Mouse (Mus musculus) gastrocnemius, adult 8-10 months (tissue): Measurements from ENCODE around the gene Dap3. TPM values are rescaled to one million over a fixed set of nuclear protein-coding genes. Genes with fewer than 3 reads are reported as not detected.
"Not testable (repeated sequence)": the region's sequence is repeated elsewhere in the genome, so short reads cannot be mapped to it uniquely, and the experiment has no call there.

Source experiments
- DNase-seq, 2 experiments: peaks; one replicate each; pipeline ENCODE4 v3.0.0; 2022; ENCODE audit warnings: low spot score in 2 of 2
- total RNA-seq, 4 experiments: library from RNA; stranded (reverse); gene quantifications; 2 replicates each; pipeline ENCODE4 v1.2.4; 2022

Gene Dap3
- 10 to 100 TPM; 56.7 to 77.4 (median 71.4) TPM for total RNA-seq

DNA sequence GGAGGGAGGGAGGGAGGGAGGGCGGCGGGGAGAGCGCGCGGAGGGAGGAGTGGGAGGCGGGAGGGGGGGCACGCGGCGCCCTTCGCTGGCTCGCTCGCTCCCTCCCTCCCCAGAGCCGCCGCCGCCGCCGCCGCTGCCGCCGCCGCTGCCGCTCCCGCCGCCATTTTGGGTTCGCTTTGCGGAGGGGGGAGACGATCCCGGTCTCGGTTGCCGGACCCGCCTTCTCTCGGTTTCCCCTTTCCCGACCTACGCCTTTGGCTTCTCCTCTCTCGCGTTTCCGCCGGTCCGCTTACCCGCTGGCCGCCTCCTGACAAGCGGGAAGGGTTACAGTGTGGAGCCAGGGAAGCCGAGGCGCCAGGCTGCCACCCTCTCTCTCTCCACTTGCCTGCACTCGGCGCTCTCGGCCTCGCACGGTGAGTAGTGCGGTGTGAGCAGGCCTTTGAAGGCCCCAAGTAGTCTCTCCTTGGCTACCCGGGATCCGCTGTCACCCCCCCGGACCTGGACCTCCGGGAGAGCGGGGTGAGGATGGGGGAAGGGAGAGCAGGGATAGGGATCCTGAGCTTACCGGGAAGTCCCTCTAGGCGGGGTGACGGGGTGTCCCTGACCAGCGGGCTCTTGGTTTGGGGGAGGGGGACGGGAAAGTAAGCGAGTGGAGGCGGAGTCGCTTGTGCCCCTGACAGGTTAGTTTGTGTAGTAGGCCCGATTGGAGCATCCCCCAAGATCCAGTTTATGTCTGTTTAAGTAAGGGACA lies at the start of gene Dap3, which contains the start of gene Ash1l:
Gene Dap3, minus strand, starts transcription at position 606 of the 751 bp plus-strand sequence.
Gene Ash1l, plus strand, starts transcription at position 47 of the 751 bp plus-strand sequence.
- DNase-seq = peak; percentile 61 to 68

DNA sequence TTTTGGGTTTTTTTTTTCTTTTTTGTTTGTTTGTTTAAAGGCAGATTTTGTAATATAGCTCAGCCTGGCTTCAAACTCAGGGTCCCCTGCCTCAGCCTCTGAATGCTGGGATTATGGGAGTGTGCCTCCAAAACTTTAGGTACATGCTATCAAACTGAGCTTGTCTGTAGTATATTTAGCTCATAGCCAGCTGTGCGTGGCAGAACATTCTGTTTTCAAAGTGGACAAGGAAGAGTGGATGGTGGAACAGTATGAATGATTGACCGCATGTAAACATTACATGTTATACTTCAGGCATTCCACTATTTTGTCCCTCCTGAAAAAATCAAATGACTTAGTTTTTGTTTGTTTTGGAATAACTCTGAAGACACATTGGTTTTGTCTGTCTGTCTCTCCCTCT lies 41.8 kb upstream of the Dap3 start:
- DNase-seq = no peak

DNA sequence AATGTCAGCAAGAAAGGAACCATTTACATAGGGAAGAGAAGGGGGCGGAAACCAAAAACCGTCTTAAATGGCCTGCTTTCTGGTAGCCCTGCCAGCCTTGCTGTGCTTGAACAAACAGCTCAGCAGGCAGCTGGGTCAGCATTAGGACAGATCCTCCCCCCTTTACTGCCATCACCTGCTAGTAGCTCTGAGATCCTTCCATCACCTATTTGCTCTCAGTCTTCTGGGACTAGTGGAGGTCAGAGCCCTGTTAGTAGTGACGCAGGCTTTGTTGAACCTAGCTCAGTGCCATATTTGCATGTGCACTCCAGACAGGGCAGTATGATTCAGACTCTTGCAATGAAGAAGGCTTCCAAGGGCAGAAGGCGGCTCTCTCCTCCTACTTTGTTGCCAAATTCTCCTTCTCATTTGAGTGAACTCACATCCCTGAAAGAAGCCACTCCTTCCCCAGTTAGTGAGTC lies 33.0 kb upstream of the Dap3 start:
- no peak for DNase-seq

DNA sequence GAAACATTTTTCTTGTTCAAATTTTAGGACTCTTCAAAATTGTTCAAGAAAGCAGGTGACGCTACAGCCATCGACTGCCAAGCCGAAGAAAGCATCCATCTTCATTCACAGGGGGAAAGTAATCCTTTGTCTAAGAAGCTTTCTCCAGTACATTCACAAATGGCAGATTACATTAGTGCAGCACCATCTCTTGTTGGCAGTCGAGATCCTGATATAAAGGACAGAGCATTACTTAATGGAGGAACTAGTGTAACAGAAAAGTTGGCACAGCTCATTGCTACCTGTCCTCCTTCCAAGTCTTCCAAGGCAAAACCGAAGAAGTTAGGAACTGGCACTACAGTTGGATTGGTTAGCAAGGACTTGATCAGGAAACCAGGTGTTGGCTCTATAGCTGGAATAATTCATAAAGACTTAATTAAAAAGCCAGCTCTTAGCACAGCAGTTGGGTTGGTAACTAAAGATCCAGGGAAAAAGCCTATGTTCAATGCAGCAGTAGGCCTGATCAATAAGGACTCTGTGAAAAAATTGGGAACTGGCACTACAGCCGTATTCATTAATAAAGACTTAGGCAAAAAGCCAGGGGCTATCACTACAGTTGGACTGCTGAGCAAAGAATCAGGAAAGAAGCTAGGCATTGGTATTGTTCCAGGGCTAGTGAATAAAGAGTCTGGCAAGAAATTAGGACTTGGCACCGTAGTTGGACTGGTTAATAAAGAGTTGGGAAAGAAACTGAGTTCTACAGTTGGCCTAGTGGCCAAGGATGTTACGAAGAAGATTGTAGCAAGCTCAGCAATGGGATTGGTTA lies 30.4 kb upstream of the Dap3 start:
- no peak for DNase-seq

DNA sequence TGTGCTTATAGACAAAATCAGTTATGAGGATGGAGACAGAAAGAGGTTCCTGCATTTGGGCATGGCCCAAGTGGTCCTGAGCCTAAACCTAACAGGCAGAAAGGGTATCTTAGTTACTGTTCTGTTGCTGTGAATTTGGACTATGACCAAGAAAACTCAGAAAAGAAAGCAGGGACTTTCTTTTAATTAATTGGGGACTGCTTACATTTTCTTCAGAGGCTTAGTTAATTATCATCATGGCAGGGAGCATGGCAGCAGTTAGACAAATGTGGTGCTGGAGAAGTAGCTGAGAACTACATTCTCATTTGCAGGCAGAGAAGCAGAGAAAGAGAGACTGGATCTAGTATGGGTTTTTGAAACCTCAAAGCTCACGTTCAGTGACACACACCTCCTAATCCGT lies 24.0 kb upstream of the Dap3 start:
- no peak for DNase-seq

DNA sequence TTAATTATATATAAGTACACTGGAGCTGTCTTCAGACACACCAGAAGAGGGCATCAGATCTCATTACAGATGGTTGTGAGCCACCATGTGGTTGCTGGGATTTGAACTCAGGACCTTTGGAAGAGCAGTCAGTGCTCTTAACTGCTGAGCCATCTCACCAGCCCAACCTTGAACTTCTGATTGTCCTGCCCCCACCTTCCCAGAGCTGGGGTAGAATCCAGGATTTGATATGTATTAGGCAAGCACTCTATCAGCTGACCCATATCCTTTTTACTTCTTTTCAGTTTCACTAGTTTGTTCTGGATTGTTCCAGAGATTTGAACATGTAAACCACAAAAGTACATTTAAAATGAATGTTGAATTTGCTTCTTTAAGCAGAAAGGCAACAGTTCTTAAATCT lies 12.2 kb upstream of the Dap3 start:
- DNase-seq = not testable (repeated sequence)

DNA sequence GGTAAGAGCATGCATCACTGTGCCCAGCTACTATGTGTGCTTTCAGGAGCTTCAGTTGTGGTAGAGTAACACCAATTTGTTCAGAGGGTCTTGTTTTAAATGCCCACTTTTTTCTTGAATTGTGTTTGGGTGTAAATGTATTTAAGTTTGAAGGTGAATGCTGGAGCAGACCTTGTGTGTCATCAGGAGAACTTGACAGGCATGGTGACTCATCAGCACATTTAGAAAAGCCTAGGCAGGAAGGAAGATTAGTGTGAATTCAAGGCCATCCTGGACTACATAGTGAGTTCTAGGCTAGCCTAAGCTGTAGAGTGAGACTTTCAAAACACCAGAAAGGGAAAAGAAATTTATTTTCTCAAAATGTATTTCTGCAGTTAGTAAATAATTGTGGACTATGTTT lies 2.8 kb upstream of the Dap3 start:
- no peak for DNase-seq

DNA sequence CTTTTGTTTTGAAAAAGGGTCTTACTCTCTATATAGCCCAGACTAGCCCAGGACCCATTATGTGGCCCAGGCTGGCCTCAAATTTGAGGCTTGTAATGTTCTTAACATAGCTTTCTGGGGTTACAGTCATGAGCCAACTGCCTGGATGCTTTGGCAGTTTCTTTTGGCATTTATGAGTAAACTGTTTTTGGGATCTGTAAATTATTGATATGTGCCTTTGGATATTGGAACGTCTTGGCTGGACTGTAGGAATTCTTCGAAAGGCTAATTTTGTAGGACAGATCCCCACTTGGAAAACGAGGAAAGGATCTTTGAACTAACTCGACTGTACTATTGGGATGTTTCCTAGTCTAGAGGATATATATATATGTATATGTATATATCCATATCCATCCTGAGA lies 2.3 kb upstream of the Dap3 start:
- DNase-seq = no peak

DNA sequence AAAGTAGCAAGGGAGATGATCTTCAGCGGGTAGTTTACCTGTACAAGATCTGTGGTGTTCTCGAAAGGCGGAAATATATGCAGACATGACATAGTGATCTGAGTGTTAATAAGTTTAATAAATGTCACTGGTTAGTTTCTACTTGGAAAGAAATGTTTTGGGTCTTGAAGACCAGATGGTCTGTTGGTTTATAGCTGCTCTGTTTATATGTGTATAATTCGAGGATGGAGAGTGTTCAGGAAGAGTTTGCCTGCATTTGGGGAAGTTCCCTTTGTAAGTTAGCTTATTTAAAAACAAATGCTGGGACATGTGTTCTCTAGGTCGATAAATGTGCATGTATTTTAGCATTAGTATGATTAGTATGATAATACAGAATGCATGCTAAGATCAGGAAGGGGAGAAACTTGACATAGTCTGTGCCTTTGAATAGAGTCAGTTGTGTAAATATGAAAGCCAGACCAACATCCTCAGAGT lies 383 bp upstream of the Dap3 start:
- DNase-seq = no peak

DNA sequence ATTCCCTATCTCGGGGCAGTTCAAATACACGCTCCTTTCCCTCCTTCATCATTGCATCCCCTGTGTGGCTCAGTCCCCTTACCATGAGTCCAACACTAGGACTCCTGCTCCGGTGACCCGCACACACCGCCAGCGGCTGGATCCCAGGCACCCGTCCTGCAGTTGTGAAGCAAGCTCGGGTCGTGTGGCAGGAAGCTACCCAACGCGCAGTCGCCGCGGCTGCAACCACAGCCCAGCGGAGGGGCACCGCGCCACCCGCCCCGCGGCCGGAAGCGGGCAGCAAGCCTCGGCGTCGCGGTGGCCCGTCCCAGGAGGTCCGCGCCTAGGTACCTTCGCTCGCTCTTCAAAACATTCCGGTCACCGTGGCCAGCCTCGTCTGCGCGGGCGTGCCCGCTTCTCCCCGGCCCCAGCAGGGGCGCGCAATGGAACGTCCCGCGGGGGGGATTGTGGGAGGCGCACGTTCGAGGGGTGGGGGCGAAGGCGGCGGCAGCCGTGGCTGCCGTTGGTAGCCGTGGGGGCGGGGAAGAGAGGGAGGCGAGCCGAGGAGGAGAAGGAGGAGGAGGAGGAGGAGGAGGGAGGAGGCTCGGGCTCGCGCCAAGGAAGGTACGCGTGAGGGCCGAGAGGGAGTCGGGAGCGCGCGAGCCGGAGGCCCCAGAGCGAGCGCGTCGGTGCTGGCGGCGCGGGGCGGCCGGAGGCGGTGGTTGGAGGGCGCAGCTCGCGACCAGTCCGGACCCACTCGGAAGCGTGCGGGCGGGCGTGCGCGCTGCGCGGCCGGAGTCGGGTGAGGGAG lies 1.0 kb downstream of the Dap3 start:
- peak; percentile 83 to 88 for DNase-seq

DNA sequence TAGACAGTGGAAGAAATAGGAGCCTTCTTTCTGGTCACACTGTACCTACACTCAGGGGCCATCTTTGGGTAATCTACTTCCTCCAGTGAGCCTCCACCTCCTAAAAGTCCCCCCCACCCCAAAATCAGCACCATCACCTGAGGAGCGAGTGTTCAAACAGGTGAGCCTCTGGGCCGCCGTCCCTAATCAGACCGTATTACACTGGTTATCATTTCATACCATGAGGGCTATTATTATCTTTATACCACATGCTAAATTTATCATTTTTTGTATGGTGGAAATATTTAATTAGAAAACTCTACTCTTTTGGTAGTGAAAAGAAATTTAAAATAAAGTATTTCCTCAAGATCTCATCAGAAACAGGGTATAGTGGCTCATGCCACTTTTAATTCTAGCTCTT lies 6.9 kb downstream of the Dap3 start:
- DNase-seq = no peak

DNA sequence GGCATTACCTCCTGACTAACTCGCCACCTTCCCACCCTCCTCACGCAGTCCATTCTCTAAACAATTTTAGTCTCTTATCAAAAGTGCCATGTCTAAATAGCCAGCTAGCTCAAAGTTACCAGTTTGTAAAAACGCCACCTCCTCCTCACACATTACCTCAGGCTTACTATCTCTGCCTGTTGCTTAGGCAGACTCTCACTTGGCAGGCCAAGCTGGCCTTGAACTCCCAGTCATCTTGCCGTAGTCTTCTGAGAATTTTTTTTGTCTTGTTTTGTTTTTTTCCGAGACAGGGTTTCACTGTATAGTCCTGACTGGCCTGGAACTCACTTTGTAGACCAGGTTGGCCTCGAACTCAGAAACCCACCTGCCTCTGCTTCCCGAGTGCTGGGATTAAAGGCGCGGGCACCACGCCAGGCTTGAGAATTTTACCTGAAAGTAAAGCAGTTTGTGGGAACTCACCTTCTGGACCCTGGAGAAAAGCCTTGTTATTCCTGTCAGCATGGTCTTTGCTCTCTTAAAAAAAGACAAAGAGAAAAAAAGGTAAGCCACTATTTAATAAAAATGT lies 8.6 kb downstream of the Dap3 start:
- no peak for DNase-seq

DNA sequence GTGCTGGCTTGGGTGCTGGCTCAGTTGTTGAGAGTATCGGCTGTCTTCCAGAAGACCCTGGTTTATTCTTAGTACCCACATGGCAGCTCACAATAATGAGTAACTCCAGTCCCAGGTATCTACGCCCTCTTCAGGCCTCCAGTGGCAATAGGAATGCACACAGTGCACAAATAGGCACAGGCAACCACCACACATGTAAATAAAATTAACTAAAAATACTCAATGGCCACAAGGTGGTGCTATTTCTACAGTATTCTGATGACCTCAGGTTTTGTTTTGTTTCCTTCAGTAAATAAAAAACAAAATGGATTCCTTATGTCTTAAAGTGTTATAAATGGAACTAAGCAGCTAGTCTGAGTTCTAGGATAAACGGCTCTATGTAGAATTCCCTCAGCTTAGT lies 11.2 kb downstream of the Dap3 start:
- DNase-seq = no peak

DNA sequence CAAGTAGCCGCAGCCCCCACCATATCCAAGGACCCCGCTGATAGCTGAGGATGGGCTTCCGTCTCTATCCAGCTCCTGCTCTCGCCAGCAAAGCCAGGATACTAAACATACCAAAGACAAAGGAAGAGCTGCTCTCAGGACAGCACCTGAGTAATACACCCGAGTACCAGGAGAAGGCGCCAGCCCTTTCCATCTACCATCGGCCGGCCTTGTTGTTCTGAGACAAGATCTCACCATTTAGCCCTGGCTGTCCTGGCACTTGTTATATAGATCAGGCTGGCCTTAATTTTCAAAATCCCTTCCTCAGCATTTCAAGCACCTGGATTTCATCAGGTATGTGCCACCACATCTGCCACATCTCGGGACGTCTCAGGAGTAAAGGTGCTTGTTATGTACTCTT lies 11.9 kb downstream of the Dap3 start:
- DNase-seq = no peak

DNA sequence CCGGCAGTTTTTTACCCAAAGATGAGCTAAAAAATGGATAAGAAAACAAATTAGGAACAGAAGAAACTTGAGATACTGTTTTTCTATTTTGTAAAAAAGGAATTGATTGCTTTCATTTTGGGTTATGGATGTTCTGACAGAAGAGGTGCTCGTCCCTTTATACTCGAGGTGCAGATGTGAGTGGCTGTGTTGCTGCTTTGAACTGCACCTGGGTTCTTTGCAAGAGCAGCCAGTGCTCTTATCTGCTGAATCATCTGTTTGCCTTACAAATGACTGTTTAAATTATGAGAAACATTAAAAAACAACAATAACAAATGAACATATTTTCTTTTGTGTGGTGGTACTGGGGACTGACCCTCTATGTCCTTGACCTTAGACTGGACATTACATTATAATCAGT lies 21.5 kb downstream of the Dap3 start:
- no peak for DNase-seq

DNA sequence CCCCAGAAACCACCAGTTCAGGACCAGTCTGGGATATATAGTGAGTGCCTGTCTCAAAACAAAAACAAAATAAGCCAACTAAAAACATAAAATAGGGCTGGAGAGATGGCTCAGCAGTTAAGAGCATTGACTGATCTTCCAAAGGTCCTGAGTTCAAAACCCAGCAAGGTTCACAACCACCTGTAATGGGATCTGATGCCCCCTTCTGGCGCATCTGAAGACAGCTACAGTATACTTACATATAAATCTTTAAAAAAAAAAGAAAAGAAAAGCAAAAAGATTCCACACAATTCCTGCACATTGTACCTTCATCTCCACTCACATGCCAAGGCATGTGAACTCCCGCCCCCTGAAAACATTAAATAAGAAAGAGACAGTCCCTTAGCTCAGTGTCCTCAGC lies 25.3 kb downstream of the Dap3 start:
- DNase-seq = no peak

DNA sequence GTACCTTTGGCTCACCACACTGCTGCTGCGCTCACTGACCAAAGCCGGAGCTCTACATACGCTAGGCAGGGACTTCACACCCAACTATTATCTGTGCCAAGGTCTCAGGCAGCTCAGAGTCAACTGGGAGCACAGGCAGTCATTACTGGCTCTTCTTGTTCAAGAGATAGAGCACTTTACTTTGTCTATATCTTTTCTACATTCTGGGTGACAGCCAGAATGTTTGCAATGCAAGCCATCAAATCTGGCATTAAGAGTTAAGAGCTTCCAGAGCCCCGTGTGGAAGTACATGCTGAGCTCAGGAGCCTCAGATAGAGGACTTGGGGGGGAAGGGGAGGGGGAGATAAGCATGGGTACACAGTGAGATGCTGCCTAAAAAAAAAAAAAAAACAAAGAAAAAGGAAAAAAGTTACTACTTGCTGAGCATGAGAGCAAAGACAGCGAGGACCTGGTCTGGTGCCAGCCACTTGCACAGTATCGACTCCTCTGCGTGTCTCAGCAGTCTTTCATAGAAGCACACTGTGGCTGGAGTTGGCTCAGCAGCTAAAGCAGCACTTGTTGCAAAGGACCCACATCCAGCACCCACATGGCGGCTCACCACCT lies 26.9 kb downstream of the Dap3 start:
- no peak for DNase-seq

DNA sequence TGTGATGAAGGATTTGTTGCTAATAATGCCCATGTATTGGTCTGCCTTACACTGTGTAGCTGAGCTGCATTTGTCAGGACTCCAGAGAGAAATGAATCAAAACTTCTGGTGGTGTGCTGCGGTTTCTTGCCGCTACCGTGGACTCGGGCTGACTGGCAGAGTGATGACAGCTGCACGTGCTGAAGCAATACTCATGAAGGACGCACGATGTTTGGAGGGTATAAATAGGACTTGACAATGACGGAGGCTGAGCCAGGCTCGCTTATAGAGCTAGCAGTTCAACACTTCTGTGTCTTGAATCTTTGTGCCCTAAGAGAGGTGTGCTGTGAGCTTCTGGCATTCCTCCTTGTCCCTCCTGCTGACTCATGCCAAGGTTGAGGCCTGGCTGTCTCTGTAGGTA lies 29.6 kb downstream of the Dap3 start:
- no peak for DNase-seq

DNA sequence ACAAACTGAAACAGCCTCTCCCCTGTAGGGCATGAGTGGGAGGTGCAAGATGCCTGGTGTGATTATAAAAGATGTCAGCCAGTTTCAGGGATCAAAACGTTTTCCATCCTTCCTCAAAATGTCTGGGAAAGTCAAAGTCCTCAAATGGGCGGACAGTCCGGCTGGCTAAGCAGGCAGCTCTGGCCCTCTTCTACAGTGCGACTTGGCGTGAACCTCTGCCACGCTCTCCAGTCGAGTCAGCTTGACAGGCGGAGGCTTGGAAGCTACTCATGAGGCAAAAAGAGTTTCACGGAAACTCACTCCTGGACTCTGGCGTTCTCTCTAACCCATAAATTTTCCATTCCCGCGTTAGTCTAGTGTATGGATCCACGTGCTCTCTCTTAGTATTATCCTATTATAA lies 32.0 kb downstream of the Dap3 start:
- no peak for DNase-seq

DNA sequence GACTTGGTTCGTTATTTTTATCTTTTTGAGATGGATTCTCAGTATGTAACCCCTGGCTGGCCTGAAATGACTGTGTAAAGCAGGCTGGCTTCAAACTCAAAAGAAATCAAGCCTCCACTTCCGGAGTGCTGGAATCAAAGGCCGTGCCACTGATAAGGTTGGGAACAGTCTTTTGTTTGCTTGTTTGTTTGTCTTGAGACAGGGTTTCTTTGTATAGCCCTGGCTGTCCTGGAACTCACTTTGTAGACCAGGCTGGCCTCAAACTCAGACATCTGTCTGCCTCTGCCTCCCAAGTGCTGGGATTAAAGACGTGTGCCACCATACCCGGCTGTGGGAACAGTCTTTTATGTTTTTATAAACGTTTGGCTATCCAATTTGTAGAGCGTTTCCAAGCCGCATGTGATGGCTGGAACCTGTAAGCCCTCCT lies 36.6 kb downstream of the Dap3 start:
- DNase-seq = no peak
